Mouse (Mus musculus): ENCODE results near the gene Ces1f.
"Not testable (repeated sequence)": the region's sequence is repeated elsewhere in the genome, so short reads cannot be mapped to it uniquely, and the experiment has no call there.

Gene Ces1f

GRCm38 (mm10) chr8:93279556-93279955 is at the start of gene Ces1f:
Ces1f (minus strand) TSS chr8:93279747.
- DNase-seq = no peak

DNA sequence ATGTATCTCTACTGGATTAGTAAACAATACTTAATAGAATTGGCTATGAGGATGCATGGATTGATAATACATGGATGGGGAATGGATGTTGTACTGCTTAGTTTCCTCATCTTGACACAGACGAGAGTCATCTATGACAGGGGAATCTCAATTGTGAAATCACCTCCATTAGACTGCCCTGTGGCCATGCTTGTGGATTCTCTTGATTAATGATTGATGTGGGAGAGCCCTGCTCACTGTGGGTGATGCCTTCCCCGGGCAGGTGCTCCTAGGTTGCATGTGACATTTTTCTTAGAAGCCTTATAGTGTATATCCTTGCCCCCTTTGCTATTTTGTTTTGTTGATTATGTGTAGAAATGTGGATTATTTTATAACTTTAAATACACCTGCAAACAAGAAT is 45.6 kb upstream of the Ces1f start:
- no peak for DNase-seq

GRCm38 (mm10) chr8:93317031-93317430 is 37.5 kb upstream of the Ces1f start:
- no peak for DNase-seq

DNA sequence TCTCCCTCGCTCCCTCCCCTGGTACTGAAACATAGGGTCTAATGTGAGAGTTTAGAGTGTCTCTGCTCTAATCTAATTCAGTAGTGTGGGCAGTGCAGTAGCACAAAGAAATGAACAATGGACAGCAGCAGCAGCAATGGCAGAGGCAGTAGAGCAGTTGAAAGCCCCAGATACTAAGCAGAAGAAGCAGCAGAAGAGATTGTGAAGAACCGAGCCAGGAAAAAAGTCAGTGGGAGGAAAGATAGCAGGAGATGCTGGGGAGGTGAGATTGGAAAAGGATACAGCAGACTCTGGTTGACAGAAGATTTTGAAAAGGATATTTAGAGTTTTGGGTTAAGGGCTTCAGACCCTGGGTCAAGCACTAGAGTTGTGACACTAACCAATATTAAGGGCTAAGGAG is 36.0 kb upstream of the Ces1f start:
- no peak for DNase-seq

DNA sequence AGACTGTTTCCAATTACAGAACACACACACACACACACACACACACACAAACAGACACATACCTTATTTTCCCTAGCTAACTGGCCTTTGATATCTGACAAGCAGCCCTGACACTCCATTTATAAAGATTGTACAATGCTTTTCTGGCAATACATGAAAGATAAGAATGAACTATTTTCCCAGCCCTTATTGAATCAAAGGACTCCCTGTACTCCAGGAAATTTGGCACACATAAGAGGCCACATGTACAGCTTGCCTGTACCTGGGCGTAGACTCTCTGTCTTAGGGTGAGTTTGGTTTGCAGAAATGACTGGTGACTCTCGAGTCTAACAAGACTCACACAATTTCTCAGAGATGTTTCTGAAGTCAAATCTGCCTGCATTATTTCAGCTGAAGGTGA is 4.3 kb upstream of the Ces1f start:
- no peak for DNase-seq

DNA sequence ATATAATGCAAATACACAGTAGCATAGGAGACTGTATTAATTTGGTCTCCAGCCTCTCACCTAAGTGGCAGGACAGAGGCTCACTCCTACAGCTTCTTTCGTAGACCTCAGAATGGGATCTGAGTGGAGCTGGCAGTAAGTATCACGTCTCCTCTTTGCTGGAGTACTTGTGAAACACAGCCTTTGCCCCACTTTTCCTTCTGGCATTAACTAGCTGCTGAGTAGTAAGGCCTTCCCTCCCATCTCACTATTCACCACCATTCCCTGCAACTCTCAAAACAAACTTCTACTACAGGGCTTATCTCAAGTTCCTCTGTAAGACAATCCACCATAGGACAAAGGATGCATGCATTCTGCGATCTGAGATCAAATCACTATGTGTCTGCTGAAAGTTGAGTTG is 2.8 kb upstream of the Ces1f start:
- no peak for DNase-seq

DNA sequence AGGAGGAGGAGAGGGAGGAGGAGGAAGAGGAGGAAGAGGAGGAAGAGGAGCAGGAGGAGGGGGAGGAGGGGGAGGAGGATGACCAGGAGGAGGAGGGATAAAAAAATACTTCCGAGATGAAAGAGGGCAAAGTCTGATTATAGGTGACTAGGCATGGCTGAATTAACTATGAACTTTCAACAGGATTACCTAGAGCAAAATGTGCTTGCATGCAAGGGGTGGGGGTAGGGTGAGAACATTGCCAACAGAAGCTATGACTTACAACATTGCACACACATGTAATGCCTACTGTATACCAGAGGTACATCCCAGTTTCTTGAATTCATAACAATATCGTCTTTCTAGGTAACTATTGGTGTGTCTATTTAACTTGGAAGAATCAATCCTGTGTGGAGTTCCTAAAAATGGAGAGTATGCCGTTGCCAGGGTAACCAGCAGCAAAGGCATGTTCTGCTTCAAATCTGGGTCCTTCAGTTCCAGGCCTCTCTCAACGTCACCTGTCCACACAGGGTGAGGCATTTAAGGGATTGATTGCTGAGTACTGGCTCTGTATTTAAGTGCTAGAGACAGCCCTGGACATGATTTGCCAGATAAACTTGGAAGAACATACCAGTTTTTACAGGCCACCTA is 1.3 kb downstream of the Ces1f start:
- DNase-seq = no peak

DNA sequence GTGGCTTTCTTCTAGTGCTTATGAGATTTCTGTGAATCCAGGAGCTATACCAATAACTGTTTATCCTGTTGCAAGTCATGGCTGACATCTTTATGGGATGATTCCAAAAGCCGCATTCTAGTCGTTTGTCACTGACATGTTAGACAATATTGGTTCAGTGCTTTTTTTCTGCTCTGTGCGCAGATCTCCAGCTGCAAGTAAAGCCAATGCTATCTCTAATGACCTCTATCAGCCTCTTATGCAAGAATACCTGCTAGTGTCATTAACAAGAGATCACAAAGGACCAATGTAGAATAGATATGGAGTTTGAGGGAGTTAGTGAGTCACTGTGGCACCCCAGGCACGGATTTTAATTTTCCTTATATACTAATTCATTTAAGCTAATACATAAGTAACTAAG is 4.9 kb downstream of the Ces1f start:
- DNase-seq = no peak

DNA sequence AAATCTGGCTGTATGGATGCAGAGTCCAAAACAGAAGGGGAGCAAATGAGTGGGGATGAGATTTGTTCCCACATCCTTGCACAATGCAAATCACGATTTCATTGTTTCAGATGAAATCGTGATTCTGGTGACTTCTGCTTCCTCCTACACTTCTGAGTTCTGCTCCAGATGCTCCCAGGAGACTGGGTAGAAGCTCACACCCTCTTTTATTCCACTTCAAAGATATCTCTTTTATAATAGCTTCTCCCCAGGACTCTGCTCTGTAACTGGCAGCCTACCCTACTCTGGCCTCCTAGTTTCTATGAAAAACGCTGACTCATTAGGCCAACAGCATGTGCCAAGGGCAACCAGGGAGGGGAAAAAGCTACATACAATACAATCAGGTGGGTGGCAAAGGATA is 6.2 kb downstream of the Ces1f start:
- no peak for DNase-seq

DNA sequence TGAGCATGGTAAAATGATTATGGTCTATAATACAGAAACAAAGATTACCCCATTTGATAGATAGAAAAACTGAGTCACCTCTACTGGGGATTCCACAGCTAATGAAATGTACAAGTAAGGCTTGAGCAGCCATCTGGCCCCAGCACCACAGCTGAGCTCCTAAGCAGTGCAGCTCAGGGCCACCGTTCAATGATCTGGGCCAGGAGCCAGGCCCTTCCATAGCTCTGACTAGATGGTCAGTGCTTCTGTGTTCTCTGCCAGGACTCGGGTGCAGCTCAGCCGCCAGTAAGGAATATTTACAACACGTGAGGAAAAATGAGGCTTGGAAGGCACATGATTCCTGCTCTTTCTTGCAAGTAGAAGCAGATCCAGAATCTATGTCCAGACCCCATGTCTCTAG is 6.9 kb downstream of the Ces1f start:
- no peak for DNase-seq

GRCm38 (mm10) chr8:93261436-93261835 is 18.1 kb downstream of the Ces1f start:
- DNase-seq = no peak

DNA sequence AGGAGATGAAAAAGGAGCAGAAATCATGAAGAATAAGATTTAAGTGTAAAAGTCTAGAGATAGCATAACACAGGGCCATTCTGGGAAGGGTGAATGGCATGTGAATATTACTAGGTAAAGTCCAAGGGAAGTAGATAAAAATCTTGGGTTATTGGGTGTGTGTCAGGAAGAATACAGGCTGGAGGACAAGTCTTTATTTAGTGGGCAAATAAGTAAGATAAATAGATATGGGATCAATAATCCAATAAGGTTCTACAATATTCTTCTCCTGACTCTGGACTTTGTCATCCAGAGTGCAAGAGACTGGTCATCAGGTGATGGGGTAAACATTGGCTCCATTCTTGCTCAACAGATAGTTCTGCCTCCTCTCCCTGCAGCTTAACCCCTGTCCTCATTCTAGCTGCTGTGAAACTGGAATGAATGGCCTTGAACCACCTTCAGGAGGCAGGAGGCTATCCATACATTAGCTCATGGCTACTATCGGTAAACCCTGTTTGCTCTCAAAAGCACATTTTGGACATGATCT is 27.1 kb downstream of the Ces1f start:
- no peak for DNase-seq

GRCm38 (mm10) chr8:93246057-93246456 is 33.5 kb downstream of the Ces1f start:
- DNase-seq = no peak

DNA sequence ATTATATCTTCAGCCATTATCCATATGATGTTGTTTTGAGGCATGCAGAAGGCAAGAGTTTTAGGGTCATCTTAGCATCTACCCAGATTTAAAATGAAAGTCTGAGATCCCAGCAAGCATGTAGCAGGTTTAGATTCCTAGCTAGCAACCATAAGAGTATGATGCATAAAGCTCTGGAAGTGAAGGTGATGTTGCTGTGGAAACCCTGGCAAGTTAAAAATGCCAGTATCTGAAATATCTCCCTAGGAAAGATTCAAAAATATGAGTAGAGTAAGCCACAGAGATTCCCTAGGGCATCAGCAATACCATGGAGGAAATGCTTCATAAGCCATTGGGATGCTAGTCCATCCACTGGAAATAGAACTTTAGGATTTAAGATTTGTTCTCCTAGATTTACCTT is 39.7 kb downstream of the Ces1f start:
- DNase-seq = no peak

DNA sequence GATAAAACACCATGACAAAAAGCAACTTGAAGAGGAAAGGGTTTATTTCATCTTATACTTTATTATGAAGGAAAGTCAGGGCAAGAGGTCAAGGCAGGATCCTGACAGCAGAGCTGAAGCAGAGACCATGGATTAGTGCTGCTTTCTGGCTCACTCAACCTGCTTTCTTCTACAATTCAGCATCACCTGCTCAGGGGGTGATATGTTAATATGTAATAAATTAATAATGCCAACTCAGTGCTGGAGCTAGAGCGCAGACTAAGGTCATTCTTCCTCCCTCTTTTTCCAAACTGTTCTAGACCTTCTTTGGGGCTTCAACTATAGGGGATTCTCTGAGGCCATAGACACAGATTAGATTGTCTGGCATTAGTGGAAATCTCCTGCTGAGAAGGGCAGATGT is 43.9 kb downstream of the Ces1f start:
- no peak for DNase-seq

- no peak for DNase-seq
These were observed 44.8 kb downstream of the Ces1f start for GRCm38 (mm10) chr8:93234706-93235105.

- no peak for DNase-seq
These were observed 45.5 kb downstream of the Ces1f start for GRCm38 (mm10) chr8:93234068-93234467.

DNA sequence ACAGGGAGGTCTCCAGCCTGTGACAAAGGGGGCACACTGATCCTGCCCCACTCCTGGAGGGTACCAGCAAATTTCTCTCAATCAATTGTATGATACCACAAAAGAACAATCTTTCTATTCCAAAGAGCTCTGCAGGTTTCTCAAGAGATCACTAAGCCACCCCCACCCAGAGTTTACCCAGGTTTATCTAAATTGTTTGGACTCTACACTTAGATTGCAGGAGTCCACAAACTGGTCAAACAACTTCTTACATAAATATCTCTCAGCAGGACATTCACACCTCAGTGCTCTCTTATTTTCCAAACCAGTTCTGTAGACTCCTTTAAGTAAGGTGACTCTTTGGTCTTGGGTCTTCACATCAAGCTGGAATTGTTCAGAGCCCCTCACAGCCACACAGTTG is 50.1 kb downstream of the Ces1f start, which contains the start of gene Ces1e:
Ces1e (minus strand) TSS at position 174 of the 400 bp plus-strand sequence.
- DNase-seq = no peak

- DNase-seq = no peak
These were observed 50.7 kb downstream of the Ces1f start for GRCm38 (mm10) chr8:93228673-93229370.

GRCm38 (mm10) chr8:93226471-93226870 is 53.1 kb downstream of the Ces1f start:
- DNase-seq = not testable (repeated sequence)

DNA sequence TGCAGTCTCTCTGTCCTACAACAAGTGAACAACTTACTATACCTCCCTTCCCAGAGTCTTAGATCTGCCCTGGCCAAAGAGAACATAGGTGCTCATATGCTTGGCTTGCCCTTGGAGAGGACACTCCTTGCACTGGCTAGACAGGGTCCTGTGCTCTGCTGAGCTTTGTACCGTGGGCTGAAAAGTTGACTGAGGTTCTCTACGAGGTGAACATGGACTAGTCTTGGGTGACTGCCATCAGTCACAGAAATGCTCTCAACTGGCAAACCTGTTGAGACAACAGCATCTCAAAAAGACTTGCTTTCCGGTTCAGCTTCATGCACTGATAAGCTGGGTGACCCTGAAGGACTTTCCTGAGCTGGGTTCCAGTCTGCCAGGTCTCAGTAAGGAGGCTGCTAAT is 57.7 kb downstream of the Ces1f start:
- no peak for DNase-seq

DNA sequence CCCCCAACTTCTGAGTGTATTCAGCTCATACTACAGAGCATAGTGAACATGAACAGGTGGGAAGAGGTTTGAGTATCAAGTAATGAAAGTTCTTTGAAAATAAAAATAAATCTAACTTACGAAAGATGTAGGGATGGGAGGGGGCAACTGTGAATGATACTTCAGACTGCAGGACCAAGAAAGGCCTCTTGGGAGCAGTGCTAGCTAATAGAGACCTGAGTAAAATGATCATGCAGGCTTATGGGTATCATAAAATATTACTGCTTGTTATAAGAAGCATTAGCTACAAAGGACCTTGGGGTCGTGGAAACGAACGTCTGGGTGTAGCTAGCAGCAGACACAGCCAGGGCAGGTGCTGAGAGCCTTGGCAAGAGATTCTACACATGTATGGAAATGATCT is 61.7 kb downstream of the Ces1f start:
- DNase-seq = no peak

DNA sequence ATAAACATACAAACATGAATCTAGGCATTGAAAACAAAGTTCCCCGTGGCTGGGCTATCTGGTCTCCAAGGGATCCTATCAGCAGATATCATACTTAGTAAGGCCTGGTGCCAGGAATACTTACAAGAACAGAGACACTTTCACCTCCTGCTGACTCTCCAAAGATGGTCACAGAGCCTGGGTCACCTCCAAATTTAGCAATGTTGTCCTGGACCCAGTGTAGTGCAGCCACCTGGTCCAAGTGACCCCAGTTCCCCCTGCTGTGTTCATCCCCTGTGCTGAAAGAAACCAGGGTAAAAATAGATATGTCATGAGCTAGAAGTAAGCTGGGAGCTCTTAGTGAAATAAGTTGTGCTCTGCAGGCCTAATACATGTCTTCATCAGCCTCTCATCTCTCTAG is 62.2 kb downstream of the Ces1f start:
- DNase-seq = no peak

GRCm38 (mm10) chr8:93211091-93211490 is 68.5 kb downstream of the Ces1f start:
- DNase-seq = no peak

Data from cerebellum, adult 9-10 months (tissue).